Mouse (Mus musculus) forebrain, embryonic 11.5 days (tissue): ENCODE data around the gene Hic1. TPM values are rescaled to one million over a fixed set of nuclear protein-coding genes. Genes with fewer than 3 reads are reported as not detected.

Source experiments
- ATAC-seq: fragments of 200-750 bp; cut with Nextera tagmentation; replicated peaks from 2 replicates; pipeline ENCODE4 v1.8.0; 2017; ENCODE audit warnings: moderate TSS enrichment; ENCODE audit not compliant: low FRiP score
- DNase-seq: peaks from one replicate; pipeline ENCODE4 v3.0.0-alpha.2; 2017; ENCODE audit warnings: low spot score
- H3K27ac ChIP-seq: fragments of 300-500 bp; sonication (generic); 2 replicates; pipeline ENCODE4 v1.5.1; 2014; ENCODE audit warnings: low read depth, low read length
- H3K27me3 ChIP-seq: fragments of 300-500 bp; sonication (generic); 2 replicates; pipeline ENCODE4 v1.6.1; 2014; ENCODE audit warnings: mild to moderate bottlenecking, low read length, mixed read lengths; ENCODE audit not compliant: control insufficient read depth, insufficient read depth
- H3K36me3 ChIP-seq: fragments of 300-500 bp; sonication (generic); 2 replicates; pipeline ENCODE4 v1.6.1; 2014; ENCODE audit warnings: mild to moderate bottlenecking, low read length, moderate library complexity, mixed read lengths; ENCODE audit not compliant: control insufficient read depth, insufficient read depth
- H3K4me1 ChIP-seq: fragments of 300-500 bp; sonication (generic); replicated peaks from 2 replicates; pipeline ENCODE4 v1.6.1; 2014; ENCODE audit warnings: low read length, mixed read lengths; ENCODE audit not compliant: control insufficient read depth, insufficient read depth
- H3K4me2 ChIP-seq: fragments of 300-500 bp; sonication (generic); 2 replicates; pipeline ENCODE4 v1.6.1; 2014; ENCODE audit warnings: low read depth, mild to moderate bottlenecking, low read length, moderate library complexity, mixed read lengths; ENCODE audit not compliant: severe bottlenecking
- H3K4me3 ChIP-seq: fragments of 300-500 bp; sonication (generic); 2 replicates; pipeline ENCODE4 v1.5.1; 2014; ENCODE audit warnings: low read depth, low read length
- H3K9ac ChIP-seq: fragments of 300-500 bp; sonication (generic); 2 replicates; pipeline ENCODE4 v1.6.1; 2014; ENCODE audit warnings: low read length
- H3K9me3 ChIP-seq: fragments of 300-500 bp; sonication (generic); 2 replicates; pipeline ENCODE4 v1.6.1; 2016; ENCODE audit warnings: low read length, mixed read lengths; ENCODE audit not compliant: control insufficient read depth
- WGBS: fragments of 180-500 bp; shearing (Covaris S2); extraction: QIAGEN DNeasy Blood & Tissue Kit; methylation state at CpG from one replicate; pipeline ENCODE4 v1.1.7; 2014; 5-methylcytosine and 5-hydroxymethylcytosine counted together
- polyA plus RNA-seq: library from polyadenylated mRNA; unstranded; fragments of >200 nt; fragmentation: Nextera tagmentation; extraction: Ambion mirVana; gene quantifications from 2 replicates; pipeline ENCODE4 v1.2.1, GENCODE M21; 2014

Gene Hic1
- polyA plus RNA-seq, 1 experiment from 2014 or later: 0.86 TPM

- under 1% methylated on average over 69 of the region's 71 CpGs for WGBS
- H3K27ac ChIP-seq: no peak overlapping the region
- H3K4me1 ChIP-seq: peaks cover 33% of the 10 kb centered on the region
- H3K4me2 ChIP-seq: peak overlapping the region; percentile 65
- H3K36me3 ChIP-seq: no peaks in the 10 kb centered on the region; the same call in 1 of the 2 replicates
- peak; percentile 69 for ATAC-seq
- peak; percentile 96 for DNase-seq
- H3K9ac ChIP-seq: peak overlapping the region; percentile 20; the same call in 1 of the 2 replicates
- H3K27me3 ChIP-seq: peaks cover 52% of the 10 kb centered on the region
- H3K9me3 ChIP-seq: no peaks in the 10 kb centered on the region
- peak overlapping the region; percentile 59 for H3K4me3 ChIP-seq
These were observed 3.9 kb upstream of the Hic1 start for GRCm38 (mm10) chr11:75173095-75173798.

GRCm38 (mm10) chr11:75172151-75173094, 3.1 kb upstream of the Hic1 start:
- WGBS: under 1% methylated on average over 73 of the region's 75 CpGs

GRCm38 (mm10) chr11:75171186-75171865, 2.0 kb upstream of the Hic1 start:
- H3K4me1 ChIP-seq: peaks cover 35% of the 10 kb centered on the region
- H3K4me3 ChIP-seq: no peak overlapping the region
- no peaks in the 10 kb centered on the region for H3K9me3 ChIP-seq
- no peak for DNase-seq
- H3K27ac ChIP-seq: no peak overlapping the region
- H3K4me2 ChIP-seq: no peak overlapping the region
- no peak overlapping the region for H3K9ac ChIP-seq
- WGBS: 8% methylated on average over 17 of the region's 17 CpGs
- ATAC-seq: no peak
- no peaks in the 10 kb centered on the region for H3K36me3 ChIP-seq
- H3K27me3 ChIP-seq: peaks cover 71% of the 10 kb centered on the region

More at GRCm38 (mm10) chr11:75172151-75173094, 3.1 kb upstream of the Hic1 start:
- Histone ChIP-seq H3K9ac (peak overlapping the region; percentile 7; the same call in 1 of the 2 replicates), H3K27ac (no peak overlapping the region), H3K27me3 (peaks cover 60% of the 10 kb centered on the region), H3K4me2 (peak overlapping the region; percentile 65), H3K4me3 (peak overlapping the region; percentile 59), H3K9me3 (no peaks in the 10 kb centered on the region), H3K36me3 (no peaks in the 10 kb centered on the region; the same call in 1 of the 2 replicates), H3K4me1 (peaks cover 28% of the 10 kb centered on the region)
- DNase-seq (peak; percentile 71), ATAC-seq (no peak; the same call in 1 of the 2 replicates)

GRCm38 (mm10) chr11:75170136-75170751, 925 bp upstream of the Hic1 start:
- Histone ChIP-seq H3K4me3 (peak overlapping the region; percentile 37), H3K4me2 (peak overlapping the region; percentile 66), H3K27me3 (peaks cover 82% of the 10 kb centered on the region), H3K27ac (no peak overlapping the region), H3K9me3 (no peaks in the 10 kb centered on the region), H3K9ac (no peak overlapping the region), H3K36me3 (no peaks in the 10 kb centered on the region), H3K4me1 (peaks cover 37% of the 10 kb centered on the region)
- DNase-seq (peak; percentile 91), ATAC-seq (peak; percentile 50)
- WGBS: 0% methylated on average over 31 of the region's 38 CpGs

- ATAC-seq: no peak
- under 1% methylated on average over 72 of the region's 83 CpGs for WGBS
- peaks cover 35% of the 10 kb centered on the region for H3K4me1 ChIP-seq
These were observed 543 bp downstream of the Hic1 start for GRCm38 (mm10) chr11:75168590-75169361.

GRCm38 (mm10) chr11:75167643-75168589, 1.4 kb downstream of the Hic1 start:
- Histone ChIP-seq H3K36me3 (no peaks in the 10 kb centered on the region), H3K27me3 (peaks cover 97% of the 10 kb centered on the region), H3K4me3 (peak overlapping the region; percentile 40), H3K27ac (no peak overlapping the region), H3K4me1 (peaks cover 35% of the 10 kb centered on the region), H3K9me3 (no peaks in the 10 kb centered on the region), H3K4me2 (peak overlapping the region; percentile 74), H3K9ac (peak overlapping the region; percentile 27; the same call in 1 of the 2 replicates)
- no peak for ATAC-seq
- DNase-seq: peak; percentile 69
- 1% methylated on average over 42 of the region's 63 CpGs for WGBS

More at GRCm38 (mm10) chr11:75168590-75169361, 543 bp downstream of the Hic1 start:
- Histone ChIP-seq H3K4me2 (peak overlapping the region; percentile 74), H3K9ac (peak overlapping the region; percentile 27), H3K27me3 (peaks cover 97% of the 10 kb centered on the region), H3K27ac (no peak overlapping the region), H3K4me3 (peak overlapping the region; percentile 40), H3K9me3 (no peaks in the 10 kb centered on the region), H3K36me3 (no peaks in the 10 kb centered on the region)
- peak; percentile 91 for DNase-seq
